ENCODE assay signal across 8 mouse cellular contexts in genomic region chr4:99930518-99931239, GRCm38 (mm10). TPM values are rescaled to one million over a fixed set of nuclear protein-coding genes. Genes with fewer than 3 reads are reported as not detected.
DNase-seq lines count a peak whose midpoint lies in the region; ATAC-seq and TF ChIP-seq lines count a peak whose summit lies in the region.

No protein-coding gene starts in this region.

- DNase-seq in cerebellum, adult 9-11 months, result peak; percentile 36
- DNase-seq in cerebellum, adult 9-10 months, result no peak
- no peak for DNase-seq in liver, postnatal 0 days
- no peak for DNase-seq in frontal cortex, postnatal 36 days (ENCODE audit: low spot score in 2 of 2)
- no peak for DNase-seq in adrenal gland, postnatal 36 days

- H3K4me1 ChIP-seq in brown adipose tissue, adult 24 weeks (ENCODE audit: control insufficient read depth, insufficient read depth, insufficient read length, low read length), result peaks cover 13% of the 10 kb centered on the region
- peaks cover 32% of the 10 kb centered on the region for H3K4me1 ChIP-seq in heart, embryonic 15.5 days (replicated peaks)
- peaks cover 12% of the 10 kb centered on the region for H3K4me1 ChIP-seq in liver, postnatal 0 days (ENCODE audit: insufficient read depth)
- 0 out of 2 replicates have a peak, but pooled peaks cover 5% of the 10 kb centered on the region for H3K4me1 ChIP-seq in stomach, embryonic 15.5 days

- TF ChIP-seq EP300 in liver, postnatal 0 days (IDR thresholded peaks at IDR 0.05; ENCODE audit: low read depth), result no peak

- no peak for TF ChIP-seq CTCF in liver, postnatal 0 days (IDR thresholded peaks at IDR 0.05; ENCODE audit: low read depth)

- peak overlapping the region; percentile 90 for H3K27ac ChIP-seq in brown adipose tissue, adult 24 weeks (replicated peaks; ENCODE audit: low read depth, low read length)
- H3K27ac ChIP-seq in heart, embryonic 15.5 days, result peak overlapping the region; percentile 99
- H3K27ac ChIP-seq in liver, postnatal 0 days (ENCODE audit: low read depth), result peak overlapping the region; percentile 98
- H3K27ac ChIP-seq in stomach, embryonic 15.5 days, result 0 out of 2 replicates have a peak overlapping the region, but pooled peaks have one; percentile 33

- peak overlapping the region; percentile 56 for H3K4me3 ChIP-seq in brown adipose tissue, adult 24 weeks (ENCODE audit: insufficient read depth, low read depth, low read length)
- peak overlapping the region; percentile 72 for H3K4me3 ChIP-seq in heart, embryonic 15.5 days
- peak overlapping the region; percentile 71 for H3K4me3 ChIP-seq in liver, postnatal 0 days (ENCODE audit: low read depth, low read length)
- peak overlapping the region; percentile 53 for H3K4me3 ChIP-seq in stomach, embryonic 15.5 days (replicated peaks)

- 31% methylated on average over 10 of the region's 10 CpGs for WGBS in heart, embryonic 15.5 days
- 46% methylated on average over 10 of the region's 10 CpGs for WGBS in liver, postnatal 0 days (ENCODE audit: insufficient replicate concordance)
- WGBS in stomach, embryonic 15.5 days, result 46% methylated on average over 10 of the region's 10 CpGs

- peak overlapping the region; percentile 90 for H3K9ac ChIP-seq in heart, embryonic 15.5 days
- peak overlapping the region; percentile 78 for H3K9ac ChIP-seq in liver, postnatal 0 days (replicated peaks)
- H3K9ac ChIP-seq in stomach, embryonic 15.5 days, result no peak overlapping the region

- no peaks in the 10 kb centered on the region for H3K27me3 ChIP-seq in heart, embryonic 15.5 days
- no peaks in the 10 kb centered on the region for H3K27me3 ChIP-seq in liver, postnatal 0 days (ENCODE audit: insufficient read depth, low read length)
- no peaks in the 10 kb centered on the region for H3K27me3 ChIP-seq in stomach, embryonic 15.5 days (replicated peaks)

- H3K4me2 ChIP-seq in heart, embryonic 15.5 days, result peak overlapping the region; percentile 82
- H3K4me2 ChIP-seq in liver, postnatal 0 days (ENCODE audit: low read depth, low read length), result peak overlapping the region; percentile 82
- peak overlapping the region; percentile 91 for H3K4me2 ChIP-seq in stomach, embryonic 15.5 days

- no peak for ATAC-seq in heart, embryonic 15.5 days (replicated peaks; ENCODE audit: insufficient number of reproducible peaks, insufficient read depth, low FRiP score, low read depth)
- no peak for ATAC-seq in liver, postnatal 0 days
- ATAC-seq in stomach, embryonic 15.5 days (ENCODE audit: insufficient read depth, low FRiP score, low read depth), result no peak

- H3K36me3 ChIP-seq in heart, embryonic 15.5 days, result peaks cover 4% of the 10 kb centered on the region; the same call in 1 of the 2 replicates
- H3K36me3 ChIP-seq in liver, postnatal 0 days (replicated peaks; ENCODE audit: insufficient read depth, low read length), result no peaks in the 10 kb centered on the region
- H3K36me3 ChIP-seq in stomach, embryonic 15.5 days, result 0 out of 2 replicates have a peak, but pooled peaks cover 7% of the 10 kb centered on the region

- no peaks in the 10 kb centered on the region for H3K9me3 ChIP-seq in heart, embryonic 15.5 days (replicated peaks)
- no peaks in the 10 kb centered on the region for H3K9me3 ChIP-seq in liver, postnatal 0 days (ENCODE audit: low read length)
- H3K9me3 ChIP-seq in stomach, embryonic 15.5 days, result no peaks in the 10 kb centered on the region

RNA-seq across cellular contexts. Expression of gene Itgb3bp, which starts 1.1 kb away (rescaled TPM):
- 9.7 and 18.2 TPM in 2 replicates for polyA plus RNA-seq in brown adipose tissue, adult 24 weeks (2012; ENCODE audit: insufficient read depth, insufficient read length, missing spikeins)
- polyA plus RNA-seq in heart, embryonic 15.5 days (2015; fragmentation: Nextera tagmentation; extraction: Ambion mirVana), result 26.9 and 39.2 TPM in 2 replicates
- polyA plus RNA-seq in liver, postnatal 0 days (2015; fragmentation: Nextera tagmentation; extraction: Ambion mirVana), result 8.9 and 12.2 TPM in 2 replicates
- 37.3 and 41.3 TPM in 2 replicates for polyA plus RNA-seq in stomach, embryonic 15.5 days (2015; fragmentation: Nextera tagmentation; extraction: Ambion mirVana)
- 1 to 10 TPM; 5.1 to 6.2 TPM for total RNA-seq in adrenal gland, postnatal 36 days (2021)

RNA-seq across cellular contexts. Expression of gene Pgm1, which starts 1.5 kb away (rescaled TPM):
- 239 and 244 TPM in 2 replicates for polyA plus RNA-seq in brown adipose tissue, adult 24 weeks (2012; ENCODE audit: insufficient read depth, insufficient read length, missing spikeins)
- 231 and 240 TPM in 2 replicates for polyA plus RNA-seq in heart, embryonic 15.5 days (2015; fragmentation: Nextera tagmentation; extraction: Ambion mirVana)
- polyA plus RNA-seq in liver, postnatal 0 days (2015; fragmentation: Nextera tagmentation; extraction: Ambion mirVana), result 144 and 145 TPM in 2 replicates
- polyA plus RNA-seq in stomach, embryonic 15.5 days (2015; fragmentation: Nextera tagmentation; extraction: Ambion mirVana), result 110 and 116 TPM in 2 replicates
- 100 to 1,000 TPM in 1 of 2 experiments, 10 to 100 TPM in 1; 68.0 to 115 TPM for total RNA-seq in adrenal gland, postnatal 36 days (2021)

Comparison
In these comparisons a context has a peak if more than half of its experiments do, and no peak if none do; other contexts are left out.
1. H3K27ac ChIP-seq: peak in every context shown above with its lines; median percentile 99 in heart, embryonic 15.5 days; 98 in liver, postnatal 0 days; 90 in brown adipose tissue, adult 24 weeks; 33 in stomach, embryonic 15.5 days.